Mouse (Mus musculus): ENCODE measurements around the gene Drc1. TPM values are rescaled to one million over a fixed set of nuclear protein-coding genes. Genes with fewer than 3 reads are reported as not detected.

Gene Drc1
- total and polyA plus RNA-seq, 2 experiments: 0.23 to 0.74 TPM

- H3K27ac ChIP-seq (replicated peaks; ENCODE audit: insufficient read depth, low read depth, low read length): no peak overlapping the region
- WGBS: 84% methylated on average over 3 of the region's 3 CpGs
- H3K36me3 ChIP-seq (ENCODE audit: control insufficient read depth, insufficient read depth, low read length): no peaks in the 10 kb centered on the region
- H3K79me2 ChIP-seq (ENCODE audit: control insufficient read depth, insufficient read depth, low read length): no peaks in the 10 kb centered on the region
- DNase-seq (ENCODE audit: extremely low read depth, low read depth, low spot score): no peak
- H3K9ac ChIP-seq (ENCODE audit: low read depth, low read length): no peak overlapping the region
- no peak for TF ChIP-seq POLR2A (IDR thresholded peaks at IDR 0.05; ENCODE audit: extremely low read depth, insufficient read depth, low read length)
- no peak for TF ChIP-seq CTCF (IDR thresholded peaks at IDR 0.05; ENCODE audit: low read depth, low read length)
- H3K27me3 ChIP-seq (ENCODE audit: control insufficient read depth, insufficient read depth, low read length): no peaks in the 10 kb centered on the region
- H3K4me3 ChIP-seq (ENCODE audit: insufficient read depth, low read depth, low read length): no peak overlapping the region
- no peaks in the 10 kb centered on the region for H3K4me1 ChIP-seq (ENCODE audit: control insufficient read depth, insufficient read depth, low read length)
Measured at GRCm38 (mm10) chr5:30353605-30354004, 72.4 kb downstream of the Drc1 start.

GRCm38 (mm10) chr5:30355114-30355513, 73.9 kb downstream of the Drc1 start:
- Histone ChIP-seq H3K27me3 (ENCODE audit: control insufficient read depth, insufficient read depth, low read length) (no peaks in the 10 kb centered on the region), H3K4me3 (ENCODE audit: insufficient read depth, low read depth, low read length) (no peak overlapping the region), H3K9ac (ENCODE audit: low read depth, low read length) (no peak overlapping the region), H3K79me2 (ENCODE audit: control insufficient read depth, insufficient read depth, low read length) (no peaks in the 10 kb centered on the region), H3K27ac (replicated peaks; ENCODE audit: insufficient read depth, low read depth, low read length) (no peak overlapping the region), H3K36me3 (ENCODE audit: control insufficient read depth, insufficient read depth, low read length) (no peaks in the 10 kb centered on the region), H3K4me1 (ENCODE audit: control insufficient read depth, insufficient read depth, low read length) (no peaks in the 10 kb centered on the region)
- TF ChIP-seq POLR2A (IDR thresholded peaks at IDR 0.05; ENCODE audit: extremely low read depth, insufficient read depth, low read length): no peak
- TF ChIP-seq CTCF (IDR thresholded peaks at IDR 0.05; ENCODE audit: low read depth, low read length): no peak
- no peak for DNase-seq (ENCODE audit: extremely low read depth, low read depth, low spot score)
- 90% methylated on average over 7 of the region's 7 CpGs for WGBS

DNA sequence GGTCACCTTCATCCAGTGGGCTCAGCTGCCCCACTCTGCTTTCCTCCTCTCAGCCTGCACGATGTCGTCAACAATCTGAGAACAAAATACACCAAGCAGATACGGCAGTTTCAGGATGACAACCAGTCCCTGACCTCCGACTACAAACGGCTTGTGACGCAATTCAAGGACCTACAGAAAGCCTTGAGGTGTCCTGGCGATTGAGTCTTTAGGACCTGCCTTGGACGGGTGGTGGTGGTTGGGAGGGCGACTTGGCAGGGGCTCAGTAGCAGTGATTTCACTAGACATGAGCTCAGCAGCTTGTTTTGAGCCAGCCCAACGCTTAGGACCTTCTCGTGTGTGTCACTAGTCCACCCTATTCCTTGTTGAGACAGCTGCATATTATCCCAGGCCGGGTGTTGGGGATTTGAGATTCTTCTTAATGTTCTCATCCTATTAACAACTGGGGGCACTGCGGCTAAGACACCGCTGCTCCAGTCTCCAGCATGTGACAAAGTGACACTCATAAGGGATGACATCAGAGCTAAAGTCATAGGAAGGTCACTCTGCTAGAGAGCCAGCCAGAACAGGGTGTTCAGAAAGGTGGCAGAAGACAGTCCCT, 74.5 kb downstream of the Drc1 start:
- DNase-seq (ENCODE audit: extremely low read depth, low read depth, low spot score): no peak
- TF ChIP-seq CTCF (IDR thresholded peaks at IDR 0.05; ENCODE audit: low read depth, low read length): no peak
- no peak for TF ChIP-seq POLR2A (IDR thresholded peaks at IDR 0.05; ENCODE audit: extremely low read depth, insufficient read depth, low read length)
- WGBS: 85% methylated on average over 14 of the region's 14 CpGs
- Histone ChIP-seq H3K79me2 (ENCODE audit: control insufficient read depth, insufficient read depth, low read length) (no peaks in the 10 kb centered on the region), H3K27ac (replicated peaks; ENCODE audit: insufficient read depth, low read depth, low read length) (no peak overlapping the region), H3K27me3 (ENCODE audit: control insufficient read depth, insufficient read depth, low read length) (no peaks in the 10 kb centered on the region), H3K4me1 (ENCODE audit: control insufficient read depth, insufficient read depth, low read length) (no peaks in the 10 kb centered on the region), H3K9ac (ENCODE audit: low read depth, low read length) (no peak overlapping the region), H3K36me3 (ENCODE audit: control insufficient read depth, insufficient read depth, low read length) (no peaks in the 10 kb centered on the region), H3K4me3 (ENCODE audit: insufficient read depth, low read depth, low read length) (no peak overlapping the region)

GRCm38 (mm10) chr5:30356647-30357046, 75.5 kb downstream of the Drc1 start:
- Histone ChIP-seq H3K9ac (ENCODE audit: low read depth, low read length) (no peak overlapping the region), H3K79me2 (ENCODE audit: control insufficient read depth, insufficient read depth, low read length) (no peaks in the 10 kb centered on the region), H3K27ac (replicated peaks; ENCODE audit: insufficient read depth, low read depth, low read length) (no peak overlapping the region), H3K4me3 (ENCODE audit: insufficient read depth, low read depth, low read length) (no peak overlapping the region), H3K27me3 (ENCODE audit: control insufficient read depth, insufficient read depth, low read length) (no peaks in the 10 kb centered on the region), H3K4me1 (ENCODE audit: control insufficient read depth, insufficient read depth, low read length) (no peaks in the 10 kb centered on the region), H3K36me3 (ENCODE audit: control insufficient read depth, insufficient read depth, low read length) (no peaks in the 10 kb centered on the region)
- no peak for DNase-seq (ENCODE audit: extremely low read depth, low read depth, low spot score)
- TF ChIP-seq POLR2A (IDR thresholded peaks at IDR 0.05; ENCODE audit: extremely low read depth, insufficient read depth, low read length) (no peak), CTCF (IDR thresholded peaks at IDR 0.05; ENCODE audit: low read depth, low read length) (no peak)
- 79% methylated on average over 7 of the region's 7 CpGs for WGBS

- TF ChIP-seq POLR2A (IDR thresholded peaks at IDR 0.05; ENCODE audit: extremely low read depth, insufficient read depth, low read length): no peak
- no peak for TF ChIP-seq CTCF (IDR thresholded peaks at IDR 0.05; ENCODE audit: low read depth, low read length)
- H3K4me3 ChIP-seq (ENCODE audit: insufficient read depth, low read depth, low read length): no peak overlapping the region
- H3K9ac ChIP-seq (ENCODE audit: low read depth, low read length): no peak overlapping the region
- H3K36me3 ChIP-seq (ENCODE audit: control insufficient read depth, insufficient read depth, low read length): no peaks in the 10 kb centered on the region
- no peak for DNase-seq (ENCODE audit: extremely low read depth, low read depth, low spot score)
- H3K27me3 ChIP-seq (ENCODE audit: control insufficient read depth, insufficient read depth, low read length): no peaks in the 10 kb centered on the region
- 90% methylated on average over 10 of the region's 10 CpGs for WGBS
- H3K27ac ChIP-seq (replicated peaks; ENCODE audit: insufficient read depth, low read depth, low read length): no peak overlapping the region
- no peaks in the 10 kb centered on the region for H3K4me1 ChIP-seq (ENCODE audit: control insufficient read depth, insufficient read depth, low read length)
- no peaks in the 10 kb centered on the region for H3K79me2 ChIP-seq (ENCODE audit: control insufficient read depth, insufficient read depth, low read length)
Measured at GRCm38 (mm10) chr5:30358436-30359099, 77.4 kb downstream of the Drc1 start.

- WGBS: 86% methylated on average over 8 of the region's 8 CpGs
- no peak overlapping the region for H3K4me3 ChIP-seq (ENCODE audit: insufficient read depth, low read depth, low read length)
- DNase-seq (ENCODE audit: extremely low read depth, low read depth, low spot score): no peak
- no peaks in the 10 kb centered on the region for H3K36me3 ChIP-seq (ENCODE audit: control insufficient read depth, insufficient read depth, low read length)
- no peaks in the 10 kb centered on the region for H3K79me2 ChIP-seq (ENCODE audit: control insufficient read depth, insufficient read depth, low read length)
- no peak overlapping the region for H3K9ac ChIP-seq (ENCODE audit: low read depth, low read length)
- TF ChIP-seq CTCF (IDR thresholded peaks at IDR 0.05; ENCODE audit: low read depth, low read length) (no peak), POLR2A (IDR thresholded peaks at IDR 0.05; ENCODE audit: extremely low read depth, insufficient read depth, low read length) (no peak)
- H3K4me1 ChIP-seq (ENCODE audit: control insufficient read depth, insufficient read depth, low read length): no peaks in the 10 kb centered on the region
- no peaks in the 10 kb centered on the region for H3K27me3 ChIP-seq (ENCODE audit: control insufficient read depth, insufficient read depth, low read length)
- H3K27ac ChIP-seq (replicated peaks; ENCODE audit: insufficient read depth, low read depth, low read length): no peak overlapping the region
Measured at GRCm38 (mm10) chr5:30367405-30367804, 86.2 kb downstream of the Drc1 start.

Measured in liver, adult 2 months (tissue).